Mouse (Mus musculus) G1E (cell line): ENCODE results near the gene Thsd7a.

Source experiments
- CTCF ChIP-seq: IDR thresholded peaks from 2 replicates; pipeline ENCODE4 v1.5.1; 2012; ENCODE audit warnings: low read depth, low read length, inconsistent platforms, mixed read lengths
- GATA1 ChIP-seq: IDR thresholded peaks from 2 replicates; pipeline ENCODE4 v1.6.1; 2012; ENCODE audit warnings: borderline replicate concordance, low read length, inconsistent platforms, mixed read lengths
- GATA2 ChIP-seq: IDR thresholded peaks from 2 replicates; pipeline ENCODE4 v1.6.1; 2012; ENCODE audit warnings: low read depth, low read length, inconsistent platforms, borderline replicate concordance
- POLR2AphosphoS5 ChIP-seq: IDR thresholded peaks from 2 replicates; pipeline ENCODE4 v1.6.1; 2012; ENCODE audit warnings: low read depth, low read length, inconsistent platforms; ENCODE audit not compliant: insufficient replicate concordance
- TAL1 ChIP-seq: conservative IDR thresholded peaks from 2 replicates; pipeline ENCODE4 v1.6.1; 2012; ENCODE audit warnings: low read depth, low read length, inconsistent platforms, mixed read lengths

DNA sequence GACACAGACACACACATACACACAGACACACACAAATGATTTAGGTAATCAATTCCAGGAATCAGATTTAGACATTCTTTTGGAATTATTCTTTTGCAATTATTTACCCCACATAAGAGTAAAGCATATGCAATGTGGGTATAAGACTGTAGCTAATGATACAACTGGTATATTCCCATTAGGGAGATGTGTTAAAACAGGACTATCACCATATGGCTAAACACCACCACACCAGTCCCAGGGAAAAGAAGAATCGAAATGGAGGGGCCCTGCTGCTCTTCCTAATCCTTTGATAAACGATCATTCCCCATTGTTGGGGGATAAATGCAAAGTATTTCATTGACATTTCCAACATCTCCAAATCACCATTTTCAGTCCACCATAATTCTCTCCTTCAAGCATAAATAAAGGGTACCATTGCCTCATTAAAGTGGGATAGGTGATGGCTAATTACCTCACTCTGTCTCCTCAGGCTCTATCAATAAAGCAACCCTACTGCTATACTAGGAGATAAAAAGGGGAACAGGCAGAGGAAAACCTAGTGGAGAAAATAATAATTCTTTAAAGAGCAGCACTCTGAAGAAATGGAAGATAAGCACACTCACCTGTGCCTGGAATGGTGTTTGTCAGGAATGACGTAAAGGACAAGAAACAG is 400.0 kb downstream of the Thsd7a start:
- no peak for TF ChIP-seq CTCF
- TF ChIP-seq GATA1, result no peak
- TF ChIP-seq TAL1, result no peak
- no peak for TF ChIP-seq POLR2AphosphoS5
- no peak for TF ChIP-seq GATA2
